ENCODE assay signal across 30 mouse cellular contexts in the genomic region with DNA sequence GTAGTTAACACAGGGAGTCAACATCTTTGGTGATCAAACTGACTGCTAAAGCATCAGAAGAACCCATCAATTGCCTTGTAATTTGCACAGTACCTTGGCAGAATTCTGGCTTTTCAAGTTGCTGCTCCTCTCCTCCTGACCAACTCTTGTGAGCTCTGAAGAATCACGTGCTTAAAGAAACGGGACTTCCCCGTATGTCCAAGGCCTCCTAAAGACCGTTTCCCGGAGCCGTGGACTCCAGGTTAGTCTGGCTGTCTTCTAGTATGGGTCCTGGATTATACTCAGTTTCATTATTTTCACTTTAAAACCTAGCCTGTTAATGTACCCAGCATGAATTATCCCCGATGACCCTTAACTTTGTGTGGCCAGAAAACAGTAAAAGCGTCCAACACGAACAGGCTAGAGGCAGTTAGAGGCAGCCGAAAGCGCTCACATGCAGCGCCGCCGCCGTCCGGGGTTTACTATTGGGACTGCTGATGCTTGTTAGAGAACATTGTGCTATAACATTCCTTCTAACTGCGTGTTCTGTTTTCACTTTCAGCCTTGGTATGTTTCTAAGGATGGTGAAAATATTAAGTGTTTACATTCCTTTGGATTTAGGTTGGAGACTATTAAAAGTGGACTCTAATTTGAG. TPM values are rescaled to one million over a fixed set of nuclear protein-coding genes. Genes with fewer than 3 reads are reported as not detected.
DNase-seq lines count a peak whose midpoint lies in the region; ATAC-seq and TF ChIP-seq lines count a peak whose summit lies in the region.
"Had no signal": no experiment of that assay in that cellular context is flagged by ENCODE, and none has a peak within 500 bp of the region (broad histone marks: within the 10 kb centered on the region; RNA-seq: fewer than 3 reads in every experiment).

Gene Oxgr1 (minus strand): TSS at position 249 of the 634 bp plus-strand sequence.

- peak; percentile 57 for DNase-seq in kidney, adult 18-20 months
- DNase-seq in kidney, postnatal 36 days: peak; percentile 60
- no peak for DNase-seq in stomach, postnatal 0 days (ENCODE audit: low spot score)
- no peak for DNase-seq in frontal cortex, postnatal 14 days (ENCODE audit: low spot score in 2 of 2)
- DNase-seq in lung, adult 2 months: no peak
- DNase-seq in spleen, postnatal 36 days (ENCODE audit: low spot score in 2 of 2): no peak
- DNase-seq: adrenal gland, postnatal 25 days; cerebellum, adult 18-20 months; cerebellum, postnatal 10 days; forebrain, postnatal 0 days; gastrocnemius, postnatal 36 days; heart, adult 2 months; heart, postnatal 4 days; left cerebral cortex, postnatal 4 days; liver, postnatal 0 days; lung, postnatal 10 days had no signal

- H3K27me3 ChIP-seq in kidney, embryonic 15.5 days: no peaks in the 10 kb centered on the region
- no peaks in the 10 kb centered on the region for H3K27me3 ChIP-seq in kidney, embryonic 16.5 days (ENCODE audit: insufficient read depth, low read length)
- H3K27me3 ChIP-seq in stomach, postnatal 0 days (ENCODE audit: control insufficient read depth, insufficient read depth, low read length): no peaks in the 10 kb centered on the region
- H3K27me3 ChIP-seq: embryonic facial prominence, embryonic 15.5 days; forebrain, embryonic 12.5 days; heart, embryonic 12.5 days; hindbrain, embryonic 13.5 days; liver, embryonic 12.5 days; midbrain, embryonic 13.5 days; neural tube, embryonic 13.5 days had no signal

- H3K4me3 ChIP-seq in kidney, embryonic 15.5 days (replicated peaks): no peak within 1 kb of the TSS
- no peak within 1 kb of the TSS for H3K4me3 ChIP-seq in kidney, embryonic 16.5 days (ENCODE audit: low read length)
- no peak within 1 kb of the TSS for H3K4me3 ChIP-seq in stomach, postnatal 0 days (ENCODE audit: low read depth, low read length)
- no peak within 1 kb of the TSS for H3K4me3 ChIP-seq in lung, adult 2 months (replicated peaks; ENCODE audit: extremely low read depth, low read depth, low read length)
- H3K4me3 ChIP-seq: embryonic facial prominence, embryonic 15.5 days; forebrain, embryonic 12.5 days; heart, adult 2 months; heart, embryonic 12.5 days; hindbrain, embryonic 13.5 days; layer of hippocampus, adult 2 months; liver, embryonic 12.5 days; midbrain, embryonic 13.5 days; neural tube, embryonic 13.5 days had no signal

- no peak within 1 kb of the TSS for H3K4me2 ChIP-seq in kidney, embryonic 15.5 days
- H3K4me2 ChIP-seq in kidney, embryonic 16.5 days (replicated peaks; ENCODE audit: low read depth, low read length): no peak within 1 kb of the TSS
- 0 out of 2 replicates have a peak within 1 kb of the TSS, but pooled peaks have one; percentile 3 for H3K4me2 ChIP-seq in stomach, postnatal 0 days (replicated peaks; ENCODE audit: low read depth)
- H3K4me2 ChIP-seq: embryonic facial prominence, embryonic 15.5 days; forebrain, embryonic 12.5 days; heart, embryonic 12.5 days; hindbrain, embryonic 13.5 days; liver, embryonic 12.5 days; midbrain, embryonic 13.5 days; neural tube, embryonic 13.5 days had no signal

- no peak for TF ChIP-seq EP300 in stomach, postnatal 0 days (optimal IDR thresholded peaks at IDR 0.05)

- TF ChIP-seq CTCF in stomach, postnatal 0 days (IDR thresholded peaks at IDR 0.05; ENCODE audit: low read depth): no peak
- TF ChIP-seq CTCF in lung, adult 2 months (IDR thresholded peaks at IDR 0.05; ENCODE audit: insufficient read depth, low read length): no peak

- no peaks in the 10 kb centered on the region for H3K4me1 ChIP-seq in kidney, embryonic 15.5 days
- H3K4me1 ChIP-seq in kidney, embryonic 16.5 days (ENCODE audit: insufficient read depth, low read length): no peaks in the 10 kb centered on the region
- H3K4me1 ChIP-seq in stomach, postnatal 0 days (replicated peaks; ENCODE audit: control insufficient read depth, insufficient read depth): no peaks in the 10 kb centered on the region
- no peaks in the 10 kb centered on the region for H3K4me1 ChIP-seq in lung, adult 2 months (ENCODE audit: control insufficient read depth, insufficient read depth, low read length)
- H3K4me1 ChIP-seq: embryonic facial prominence, embryonic 15.5 days; forebrain, embryonic 12.5 days; heart, embryonic 12.5 days; hindbrain, embryonic 13.5 days; liver, embryonic 12.5 days; midbrain, embryonic 13.5 days; neural tube, embryonic 13.5 days had no signal

- H3K9ac ChIP-seq in kidney, embryonic 15.5 days: no peak within 1 kb of the TSS
- H3K9ac ChIP-seq in kidney, embryonic 16.5 days (replicated peaks; ENCODE audit: low read length): no peak within 1 kb of the TSS
- no peak within 1 kb of the TSS for H3K9ac ChIP-seq in stomach, postnatal 0 days (ENCODE audit: low read length)
- H3K9ac ChIP-seq: embryonic facial prominence, embryonic 15.5 days; forebrain, embryonic 12.5 days; forebrain, postnatal 0 days; heart, embryonic 12.5 days; hindbrain, embryonic 13.5 days; liver, embryonic 12.5 days; liver, postnatal 0 days; midbrain, embryonic 13.5 days; neural tube, embryonic 13.5 days had no signal

- no peak for ATAC-seq in kidney, embryonic 15.5 days (replicated peaks; ENCODE audit: low FRiP score)
- ATAC-seq in kidney, embryonic 16.5 days (ENCODE audit: low FRiP score, low TSS enrichment): 0 out of 2 replicates have a peak, but pooled peaks have one; percentile 49
- ATAC-seq in stomach, postnatal 0 days (ENCODE audit: low FRiP score, low TSS enrichment): no peak
- ATAC-seq: forebrain, postnatal 0 days; intestine, embryonic 16.5 days; liver, embryonic 12.5 days; liver, postnatal 0 days; midbrain, embryonic 13.5 days had no signal

- no peak for TF ChIP-seq POLR2A in lung, adult 2 months (IDR thresholded peaks at IDR 0.05; ENCODE audit: borderline replicate concordance, extremely low read depth, low read depth, low read length)

- 81% methylated on average over 17 of the region's 17 CpGs for WGBS in kidney, embryonic 15.5 days
- WGBS in kidney, embryonic 16.5 days: 68% methylated on average over 17 of the region's 17 CpGs
- WGBS in stomach, postnatal 0 days: 75% methylated on average over 17 of the region's 17 CpGs
- WGBS in lung, adult 2 months: 89% methylated on average over 17 of the region's 17 CpGs

- no peaks in the 10 kb centered on the region for H3K9me3 ChIP-seq in kidney, embryonic 15.5 days (replicated peaks)
- H3K9me3 ChIP-seq in kidney, embryonic 16.5 days (ENCODE audit: low read length): peaks cover 9% of the 10 kb centered on the region
- no peaks in the 10 kb centered on the region for H3K9me3 ChIP-seq in stomach, postnatal 0 days (ENCODE audit: control insufficient read depth, low read length)
- H3K9me3 ChIP-seq: embryonic facial prominence, embryonic 15.5 days; forebrain, embryonic 12.5 days; hindbrain, embryonic 13.5 days; midbrain, embryonic 13.5 days; neural tube, embryonic 13.5 days had no signal

- H3K36me3 ChIP-seq in kidney, embryonic 15.5 days: no peaks in the 10 kb centered on the region
- no peaks in the 10 kb centered on the region for H3K36me3 ChIP-seq in kidney, embryonic 16.5 days (ENCODE audit: insufficient read depth, low read length)
- H3K36me3 ChIP-seq in stomach, postnatal 0 days (ENCODE audit: control insufficient read depth, insufficient read depth, low read length): no peaks in the 10 kb centered on the region
- H3K36me3 ChIP-seq: embryonic facial prominence, embryonic 15.5 days; forebrain, embryonic 12.5 days; heart, embryonic 12.5 days; hindbrain, embryonic 13.5 days; liver, embryonic 12.5 days; midbrain, embryonic 13.5 days; neural tube, embryonic 13.5 days had no signal

- no peak within 1 kb of the TSS for H3K27ac ChIP-seq in kidney, embryonic 15.5 days
- no peak within 1 kb of the TSS for H3K27ac ChIP-seq in kidney, embryonic 16.5 days (ENCODE audit: low read length)
- no peak within 1 kb of the TSS for H3K27ac ChIP-seq in stomach, postnatal 0 days (replicated peaks)
- H3K27ac ChIP-seq: embryonic facial prominence, embryonic 15.5 days; forebrain, embryonic 12.5 days; heart, adult 2 months; hindbrain, embryonic 13.5 days; layer of hippocampus, adult 2 months; liver, embryonic 12.5 days; macrophage; midbrain, embryonic 13.5 days; neural tube, embryonic 13.5 days had no signal

RNA-seq across cellular contexts. Expression of gene Oxgr1, which starts in this region (rescaled TPM):
- 0.99 and 1.2 TPM in 2 replicates for polyA plus RNA-seq in kidney, embryonic 15.5 days (2015; fragmentation: Nextera tagmentation; extraction: Ambion mirVana)
- polyA plus RNA-seq in kidney, embryonic 16.5 days (2015; fragmentation: Nextera tagmentation; extraction: Ambion mirVana): 1.6 and 2.3 TPM in 2 replicates
- polyA plus RNA-seq in stomach, postnatal 0 days (2015; fragmentation: Nextera tagmentation; extraction: Ambion mirVana): 0.05 and 0.07 TPM in 2 replicates
- not detected in 2 replicates for polyA plus RNA-seq in lung, adult 2 months (2012; rRNA removed)
- polyA plus RNA-seq: embryonic facial prominence, embryonic 15.5 days; forebrain, embryonic 12.5 days; heart, adult 2 months; heart, postnatal 0 days; hindbrain, embryonic 13.5 days; intestine, embryonic 16.5 days; liver, embryonic 12.5 days; liver, postnatal 0 days; macrophage; midbrain, embryonic 13.5 days; neural tube, embryonic 13.5 days; stomach, embryonic 14.5 days had no signal

Comparison
In these comparisons a context has a peak if more than half of its experiments do, and no peak if none do; other contexts are left out.
1. DNase-seq: peak in kidney, adult 18-20 months (single experiment) and kidney, postnatal 36 days (2 of 2); none in stomach, postnatal 0 days (single experiment), frontal cortex, postnatal 14 days (0 of 2), lung, adult 2 months (single experiment) and spleen, postnatal 36 days (0 of 2).